Mouse (Mus musculus) heart, embryonic 16.5 days (tissue): ENCODE measurements around the gene Odf2l. TPM values are rescaled to one million over a fixed set of nuclear protein-coding genes. Genes with fewer than 3 reads are reported as not detected.

Source experiments
- ATAC-seq: fragments of 200-750 bp; cut with Nextera tagmentation; replicated peaks from 2 replicates; pipeline ENCODE4 v1.8.0; 2017; ENCODE audit warnings: moderate number of reproducible peaks; ENCODE audit not compliant: insufficient read depth, low FRiP score; ENCODE audit errors: extremely low read depth
- H3K27ac ChIP-seq: fragments of 300-500 bp; sonication (generic); 2 replicates; pipeline ENCODE4 v1.5.1; 2014; ENCODE audit warnings: mild to moderate bottlenecking, low read length, control low read depth, moderate library complexity
- H3K27me3 ChIP-seq: fragments of 300-500 bp; sonication (generic); 2 replicates; pipeline ENCODE4 v1.6.1; 2014; ENCODE audit warnings: low read length, mixed read lengths; ENCODE audit not compliant: control insufficient read depth, insufficient read depth
- H3K36me3 ChIP-seq: fragments of 300-500 bp; sonication (generic); 2 replicates; pipeline ENCODE4 v1.6.1; 2014; ENCODE audit not compliant: control insufficient read depth, insufficient read depth
- H3K4me1 ChIP-seq: fragments of 300-500 bp; sonication (generic); 2 replicates; pipeline ENCODE4 v1.6.1; 2014; ENCODE audit warnings: low read length, mixed read lengths; ENCODE audit not compliant: control insufficient read depth, insufficient read depth
- H3K4me2 ChIP-seq: fragments of 300-500 bp; sonication (generic); 2 replicates; pipeline ENCODE4 v1.6.1; 2014; ENCODE audit warnings: low read depth, mild to moderate bottlenecking, control low read depth, low read length
- H3K4me3 ChIP-seq: fragments of 300-500 bp; sonication (generic); 2 replicates; pipeline ENCODE4 v1.5.1; 2014; ENCODE audit warnings: mild to moderate bottlenecking, control low read depth, low read length
- H3K9ac ChIP-seq: fragments of 300-500 bp; sonication (generic); 2 replicates; pipeline ENCODE4 v1.6.1; 2014; ENCODE audit warnings: low read length, control low read depth
- H3K9me3 ChIP-seq: fragments of 300-500 bp; sonication (generic); replicated peaks from 2 replicates; pipeline ENCODE4 v1.6.1; 2016; ENCODE audit warnings: low read length; ENCODE audit not compliant: control insufficient read depth
- WGBS: fragments of 180-500 bp; shearing (Covaris S2); extraction: QIAGEN DNeasy Blood & Tissue Kit; methylation state at CpG from one replicate; pipeline ENCODE4 v1.1.7; 2014; 5-methylcytosine and 5-hydroxymethylcytosine counted together
- polyA plus RNA-seq: library from polyadenylated mRNA; unstranded; fragments of >200 nt; fragmentation: Nextera tagmentation; extraction: Ambion mirVana; gene quantifications from 2 replicates; pipeline ENCODE4 v1.2.1, GENCODE M21; 2015

Gene Odf2l
- polyA plus RNA-seq, 1 experiment from 2014 or later: 11.3 TPM

DNA sequence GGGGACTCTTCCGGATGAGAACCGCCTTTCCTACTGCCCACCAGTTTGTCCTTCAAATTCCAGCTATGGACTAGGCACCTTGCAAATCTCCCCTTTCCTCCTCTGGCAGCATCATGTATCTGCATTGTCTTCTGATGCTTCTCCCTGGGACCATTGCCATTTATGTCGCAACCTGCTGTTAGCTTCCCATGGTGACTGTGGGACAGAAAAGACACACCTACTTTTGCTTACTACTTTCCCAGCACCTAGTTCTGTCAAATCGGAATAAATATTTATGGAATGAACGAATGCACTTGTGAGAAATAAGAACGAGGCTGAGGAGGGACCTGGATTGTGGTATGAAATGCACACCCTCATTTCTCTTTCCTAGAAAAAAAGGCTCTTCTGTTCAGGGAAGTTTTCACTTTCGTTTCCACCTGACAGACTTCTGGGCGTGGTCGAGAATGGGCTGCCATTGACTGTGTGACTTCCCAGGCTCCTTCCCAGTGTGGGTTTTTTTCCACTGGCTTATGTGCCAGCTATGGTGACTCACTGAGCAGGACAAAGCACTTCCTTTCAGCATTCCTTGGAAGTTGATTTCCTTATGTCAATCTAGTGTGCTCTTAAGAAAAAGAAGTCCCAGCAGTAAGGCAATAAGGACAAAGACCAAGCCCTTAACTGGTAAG, 16.4 kb upstream of the Odf2l start:
- Histone ChIP-seq H3K4me2 (no peak overlapping the region), H3K4me1 (no peaks in the 10 kb centered on the region), H3K27ac (peak overlapping the region; percentile 19; the same call in 1 of the 2 replicates), H3K27me3 (no peaks in the 10 kb centered on the region), H3K9me3 (no peaks in the 10 kb centered on the region), H3K4me3 (no peak overlapping the region), H3K36me3 (no peaks in the 10 kb centered on the region), H3K9ac (no peak overlapping the region)
- 71% methylated on average over 9 of the region's 9 CpGs for WGBS
- ATAC-seq: peak; percentile 52; the same call in 1 of the 2 replicates

DNA sequence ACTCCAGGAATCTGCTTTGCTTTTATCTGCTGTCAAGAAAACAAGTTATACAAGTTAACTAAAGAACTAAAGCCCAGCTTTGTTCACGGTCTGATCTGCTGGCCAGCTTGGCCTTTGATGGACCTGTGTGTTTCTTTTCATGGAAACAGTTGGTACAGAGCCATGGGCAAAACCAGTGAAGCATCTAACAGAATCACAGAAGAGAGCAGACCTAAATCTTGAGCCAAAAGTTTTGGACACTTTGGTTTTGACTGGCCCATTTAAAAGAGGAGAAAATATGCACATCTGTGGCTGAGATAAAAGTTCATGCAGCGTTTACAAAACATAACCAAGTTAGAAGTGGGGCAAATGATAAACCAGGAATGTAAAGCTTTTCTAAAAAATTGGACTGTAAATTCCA, 15.1 kb upstream of the Odf2l start:
- no peak overlapping the region for H3K27ac ChIP-seq
- no peaks in the 10 kb centered on the region for H3K27me3 ChIP-seq
- no peak overlapping the region for H3K4me2 ChIP-seq
- WGBS: 58% methylated on average over 2 of the region's 2 CpGs
- no peak overlapping the region for H3K4me3 ChIP-seq
- no peak for ATAC-seq
- H3K9ac ChIP-seq: no peak overlapping the region
- no peaks in the 10 kb centered on the region for H3K9me3 ChIP-seq
- H3K4me1 ChIP-seq: no peaks in the 10 kb centered on the region
- no peaks in the 10 kb centered on the region for H3K36me3 ChIP-seq

DNA sequence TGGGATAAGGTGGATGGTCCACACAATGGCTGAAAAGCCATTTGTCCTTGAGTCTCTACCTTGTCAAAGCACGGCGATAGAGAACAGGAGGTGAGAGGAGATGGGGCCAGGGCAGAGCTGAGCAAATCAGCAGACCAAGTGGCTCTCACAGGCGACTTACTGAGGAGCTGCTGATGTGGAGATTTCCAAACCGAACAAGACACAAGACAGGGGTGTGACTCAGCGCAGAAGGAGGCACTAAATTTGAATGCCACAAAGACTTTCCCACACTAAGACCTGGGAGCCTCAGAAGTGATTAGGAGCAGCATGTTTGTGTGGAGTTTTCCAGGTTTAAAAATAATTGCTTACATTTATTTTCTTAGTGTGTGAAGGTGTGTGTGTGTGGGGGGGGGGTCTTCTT, 14.6 kb upstream of the Odf2l start:
- no peaks in the 10 kb centered on the region; the same call in 1 of the 2 replicates for H3K9me3 ChIP-seq
- no peaks in the 10 kb centered on the region for H3K27me3 ChIP-seq
- 19% methylated on average over 5 of the region's 5 CpGs for WGBS
- H3K4me2 ChIP-seq: no peak overlapping the region
- no peak overlapping the region for H3K9ac ChIP-seq
- no peaks in the 10 kb centered on the region for H3K36me3 ChIP-seq
- H3K4me3 ChIP-seq: no peak overlapping the region
- H3K4me1 ChIP-seq: no peaks in the 10 kb centered on the region
- H3K27ac ChIP-seq: no peak overlapping the region
- ATAC-seq: no peak

DNA sequence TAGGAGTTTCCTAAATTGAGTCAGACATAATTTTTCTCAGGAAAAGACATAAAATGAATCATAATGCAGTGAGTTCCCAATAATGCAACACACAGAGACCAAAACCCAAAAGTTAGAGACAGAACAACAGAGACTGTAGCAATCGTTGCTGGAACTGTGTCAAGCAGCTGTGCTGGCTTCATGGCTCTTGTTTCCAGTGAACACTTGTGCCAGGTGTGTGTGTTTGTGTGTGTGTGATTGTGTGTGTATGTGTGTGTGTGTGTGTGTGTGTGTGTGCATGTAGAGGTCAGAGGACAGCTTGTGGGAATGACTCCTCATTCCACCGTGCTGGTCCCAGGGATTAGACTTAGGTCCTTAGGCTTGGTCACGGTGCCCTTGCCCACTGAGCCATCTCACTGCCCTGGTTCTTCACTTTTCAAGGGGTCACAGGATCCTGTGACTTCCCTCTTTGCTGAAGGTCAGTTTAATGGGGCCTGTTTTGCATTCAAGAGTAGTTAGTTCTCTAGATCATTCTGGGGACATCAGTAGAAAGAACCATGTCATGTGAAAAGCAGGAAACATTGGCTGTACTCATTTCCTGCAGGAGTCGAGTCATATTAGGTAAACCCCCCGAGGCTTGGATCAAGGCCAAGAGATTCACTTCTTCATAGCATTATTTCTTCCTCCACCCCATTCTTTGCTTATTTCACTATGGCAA, 13.2 kb upstream of the Odf2l start:
- Histone ChIP-seq H3K4me3 (no peak overlapping the region), H3K27ac (no peak overlapping the region), H3K36me3 (no peaks in the 10 kb centered on the region), H3K27me3 (no peaks in the 10 kb centered on the region), H3K9me3 (no peaks in the 10 kb centered on the region; the same call in 1 of the 2 replicates), H3K4me1 (no peaks in the 10 kb centered on the region), H3K4me2 (no peak overlapping the region), H3K9ac (no peak overlapping the region)
- no peak for ATAC-seq
- WGBS: 53% methylated on average over 5 of the region's 5 CpGs

DNA sequence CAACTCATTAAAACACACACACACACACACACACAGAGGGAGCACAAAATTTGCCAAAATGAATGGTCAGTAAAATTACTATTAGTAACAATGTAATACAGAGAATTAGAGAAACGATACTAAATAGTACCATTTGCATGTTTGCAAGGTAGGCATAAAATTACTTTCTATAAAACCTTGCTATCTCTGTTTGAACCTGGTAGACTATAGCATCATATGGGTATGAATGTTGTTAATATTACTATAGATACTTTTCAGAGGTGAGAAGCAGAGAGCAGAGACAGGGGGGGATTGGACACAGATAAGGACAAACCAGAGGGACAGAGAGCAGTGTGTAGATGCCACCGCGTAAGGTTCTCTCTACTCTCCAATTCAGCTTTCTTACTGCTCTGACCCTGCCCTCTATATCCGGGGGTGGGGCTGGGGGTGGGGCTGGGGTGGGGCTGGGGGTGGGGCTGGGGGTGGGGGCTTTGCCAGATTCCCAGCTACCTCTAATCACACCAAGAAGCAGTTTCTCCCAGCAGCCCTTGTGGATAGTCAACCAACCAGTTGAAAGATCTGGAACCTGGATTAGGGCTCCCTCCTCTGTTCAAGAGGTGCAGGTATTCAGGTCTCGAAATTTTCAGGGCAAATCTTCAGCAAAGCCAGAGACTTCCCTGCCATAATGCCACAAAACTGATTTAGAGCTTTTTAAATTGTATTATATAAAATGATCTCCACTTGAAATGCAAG, 12.4 kb upstream of the Odf2l start:
- H3K9me3 ChIP-seq: no peaks in the 10 kb centered on the region; the same call in 1 of the 2 replicates
- no peaks in the 10 kb centered on the region for H3K36me3 ChIP-seq
- no peaks in the 10 kb centered on the region for H3K27me3 ChIP-seq
- H3K9ac ChIP-seq: no peak overlapping the region
- no peak overlapping the region for H3K27ac ChIP-seq
- WGBS: 67% methylated on average over 5 of the region's 5 CpGs
- no peak overlapping the region for H3K4me3 ChIP-seq
- no peak overlapping the region for H3K4me2 ChIP-seq
- ATAC-seq: no peak
- H3K4me1 ChIP-seq: no peaks in the 10 kb centered on the region

DNA sequence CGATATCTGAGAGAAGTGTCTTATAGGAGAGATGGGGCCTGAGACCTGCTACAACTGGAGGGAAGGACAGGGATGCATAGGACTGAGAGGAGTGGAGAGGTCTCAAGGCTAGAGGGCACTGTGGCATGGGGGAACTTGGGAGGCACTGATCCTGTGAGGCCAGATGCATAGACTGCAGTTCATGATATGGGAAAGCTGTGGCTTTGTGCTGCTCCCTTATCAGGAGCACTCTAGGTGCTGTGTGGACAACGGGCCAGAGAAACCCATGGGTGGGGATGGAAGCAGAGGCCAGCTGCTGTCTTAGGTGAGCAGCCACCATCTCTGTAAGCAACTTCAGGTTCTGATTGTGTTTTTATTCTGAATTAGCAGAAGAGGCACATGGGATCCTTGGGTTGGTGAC, 3.2 kb upstream of the Odf2l start:
- Histone ChIP-seq H3K4me2 (no peak overlapping the region), H3K27ac (no peak overlapping the region), H3K4me3 (no peak overlapping the region), H3K9ac (no peak overlapping the region), H3K27me3 (no peaks in the 10 kb centered on the region), H3K9me3 (no peaks in the 10 kb centered on the region), H3K36me3 (no peaks in the 10 kb centered on the region), H3K4me1 (peaks cover 4% of the 10 kb centered on the region; the same call in 1 of the 2 replicates)
- WGBS: 81% methylated on average over 2 of the region's 2 CpGs
- no peak for ATAC-seq

DNA sequence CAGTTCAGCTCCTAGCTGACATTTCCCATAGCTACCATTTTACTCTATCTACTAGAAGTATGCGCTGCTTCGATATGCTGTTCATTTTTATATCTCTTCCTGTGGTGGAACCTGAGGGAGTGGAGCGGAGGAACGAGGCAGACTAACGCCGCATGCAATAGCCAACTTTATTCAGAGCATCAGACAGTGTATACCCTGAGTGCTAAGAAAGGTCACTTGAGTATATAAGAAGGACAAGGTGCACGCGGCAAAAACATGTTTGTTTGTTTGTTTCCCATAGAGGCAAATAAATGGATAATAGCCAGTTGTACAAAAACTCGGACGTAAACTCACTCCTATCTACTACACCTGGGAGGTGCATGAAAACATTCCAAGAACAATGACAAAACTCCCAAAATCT, 751 bp upstream of the Odf2l start:
- ATAC-seq: no peak
- H3K27me3 ChIP-seq: no peaks in the 10 kb centered on the region

DNA sequence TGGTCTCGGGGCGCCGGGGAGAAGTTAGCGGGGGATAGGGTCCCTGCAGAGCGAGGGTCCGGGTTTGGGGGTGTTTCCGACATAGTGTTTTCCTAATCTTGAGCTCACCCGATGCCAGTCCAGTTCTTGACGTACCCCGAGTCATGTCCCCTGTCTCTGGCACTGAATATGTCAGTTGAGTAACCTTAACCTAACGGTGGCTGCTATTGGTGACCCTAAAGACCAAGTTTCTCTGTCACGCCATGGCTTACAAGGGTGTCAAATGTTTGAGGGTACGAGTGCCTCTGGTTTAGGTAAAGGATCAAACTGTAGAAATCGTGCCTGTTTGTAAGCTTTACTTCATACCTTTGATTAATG, 592 bp downstream of the Odf2l start:
- peak overlapping the region; percentile 89 for H3K4me3 ChIP-seq
- H3K9ac ChIP-seq: peak overlapping the region; percentile 95
- peak overlapping the region; percentile 99 for H3K27ac ChIP-seq
- H3K27me3 ChIP-seq: no peaks in the 10 kb centered on the region
- H3K36me3 ChIP-seq: no peaks in the 10 kb centered on the region
- peak overlapping the region; percentile 75 for H3K4me2 ChIP-seq
- ATAC-seq: 0 out of 2 replicates have a peak, but pooled peaks have one; percentile 8
- 4% methylated on average over 14 of the region's 14 CpGs for WGBS
- H3K4me1 ChIP-seq: peaks cover 5% of the 10 kb centered on the region; the same call in 1 of the 2 replicates
- H3K9me3 ChIP-seq: no peaks in the 10 kb centered on the region

More for the DNA sequence above, 751 bp upstream of the Odf2l start:
- no peaks in the 10 kb centered on the region for H3K9me3 ChIP-seq
- H3K4me2 ChIP-seq: peak overlapping the region; percentile 77
- peak overlapping the region; percentile 89 for H3K4me3 ChIP-seq
- WGBS: 80% methylated on average over 10 of the region's 10 CpGs
- peak overlapping the region; percentile 95 for H3K9ac ChIP-seq
- peaks cover 5% of the 10 kb centered on the region; the same call in 1 of the 2 replicates for H3K4me1 ChIP-seq
- H3K27ac ChIP-seq: peak overlapping the region; percentile 99
- no peaks in the 10 kb centered on the region for H3K36me3 ChIP-seq

DNA sequence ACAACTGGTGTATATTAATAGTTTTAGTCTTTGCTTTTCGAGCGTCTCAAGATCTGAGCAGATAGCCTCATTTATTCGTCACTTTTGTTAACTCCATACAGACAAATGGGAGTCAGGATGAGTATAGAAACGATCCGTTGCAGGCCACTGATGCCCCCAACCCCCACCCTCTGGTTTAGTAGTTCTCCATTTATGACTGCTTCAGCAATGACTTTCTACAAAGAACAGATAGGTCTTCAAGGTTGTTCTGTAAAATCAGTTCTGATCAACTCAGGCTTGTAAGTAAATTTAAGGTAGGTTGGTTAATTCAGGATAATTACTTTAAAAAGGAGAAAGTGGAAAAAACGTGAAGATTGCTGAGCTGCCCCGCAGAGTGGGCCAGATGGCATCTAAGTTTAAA, 1.0 kb downstream of the Odf2l start:
- Histone ChIP-seq H3K27ac (no peak overlapping the region), H3K36me3 (no peaks in the 10 kb centered on the region), H3K4me1 (peaks cover 5% of the 10 kb centered on the region; the same call in 1 of the 2 replicates), H3K27me3 (no peaks in the 10 kb centered on the region), H3K4me2 (peak overlapping the region; percentile 75), H3K9ac (peak overlapping the region; percentile 95; the same call in 1 of the 2 replicates), H3K4me3 (peak overlapping the region; percentile 89), H3K9me3 (no peaks in the 10 kb centered on the region)
- WGBS: 67% methylated on average over 7 of the region's 7 CpGs
- ATAC-seq: no peak
